Comparison of ENCODE assay signal across 19 mouse cellular contexts in the genomic region with DNA sequence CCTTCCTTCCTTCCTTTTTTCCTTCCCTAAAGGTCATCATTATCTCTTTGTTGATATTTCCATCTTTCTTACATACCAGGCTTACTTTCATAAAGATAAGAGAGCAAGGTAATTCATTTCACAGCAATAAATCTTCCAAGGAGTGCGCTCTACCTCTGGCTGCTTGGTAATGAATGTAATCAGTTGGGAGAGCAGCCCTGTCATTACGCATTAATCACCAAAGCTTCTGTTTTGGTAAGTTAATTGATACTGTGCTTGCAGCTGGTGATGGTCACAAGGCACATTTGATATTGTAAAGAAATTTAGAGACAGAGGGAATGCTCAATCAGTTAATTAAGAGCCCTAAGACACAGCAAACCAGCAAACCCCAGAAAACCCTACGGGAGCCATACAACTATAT.
DNase-seq lines count a peak whose midpoint lies in the region; ATAC-seq and TF ChIP-seq lines count a peak whose summit lies in the region.
"Had no signal": no experiment of that assay in that cellular context is flagged by ENCODE, and none has a peak within 500 bp of the region (broad histone marks: within the 10 kb centered on the region; RNA-seq: fewer than 3 reads in every experiment).

No protein-coding gene starts in this region.

- H3K4me2 ChIP-seq in neural tube, embryonic 13.5 days = no peak overlapping the region
- H3K4me2 ChIP-seq in neural tube, embryonic 15.5 days = no peak overlapping the region
- no peak overlapping the region for H3K4me2 ChIP-seq in hindbrain, embryonic 13.5 days
- no peak overlapping the region for H3K4me2 ChIP-seq in hindbrain, postnatal 0 days (ENCODE audit: low read depth, low read length)
- H3K4me2 ChIP-seq: embryonic facial prominence, embryonic 13.5 days; forebrain, embryonic 13.5 days; heart, embryonic 11.5 days; heart, embryonic 15.5 days had no signal

- ATAC-seq in neural tube, embryonic 13.5 days (ENCODE audit: low read depth) = peak; percentile 76; the same call in 1 of the 2 replicates
- ATAC-seq in neural tube, embryonic 15.5 days (ENCODE audit: low FRiP score) = no peak
- peak; percentile 44; the same call in 1 of the 2 replicates for ATAC-seq in hindbrain, embryonic 13.5 days (ENCODE audit: low FRiP score)
- no peak for ATAC-seq in hindbrain, postnatal 0 days
- ATAC-seq: forebrain, embryonic 13.5 days; forebrain, postnatal 0 days had no signal

- peak; percentile 29 for DNase-seq in hindbrain, postnatal 0 days (ENCODE audit: low spot score)
- DNase-seq in embryo, embryonic 10.5 days (ENCODE audit: low spot score) = no peak
- no peak for DNase-seq in urinary bladder, postnatal 36 days (ENCODE audit: low spot score in 2 of 2)
- DNase-seq: adrenal gland, adult 8-10 months; adrenal gland, postnatal 36 days; cerebellum, adult 11-12 months; cerebellum, adult 9-10 months; cerebellum, postnatal 25 days; forebrain, postnatal 0 days; gastrocnemius, postnatal 14 days; heart, adult 2 months; heart, postnatal 14 days had no signal

- peaks cover 30% of the 10 kb centered on the region for H3K4me1 ChIP-seq in neural tube, embryonic 13.5 days (replicated peaks)
- peaks cover 15% of the 10 kb centered on the region for H3K4me1 ChIP-seq in neural tube, embryonic 15.5 days
- H3K4me1 ChIP-seq in hindbrain, embryonic 13.5 days (replicated peaks) = peaks cover 21% of the 10 kb centered on the region
- H3K4me1 ChIP-seq in hindbrain, postnatal 0 days (ENCODE audit: insufficient read depth, low read length) = 0 out of 2 replicates have a peak, but pooled peaks cover 2% of the 10 kb centered on the region
- H3K4me1 ChIP-seq: forebrain, embryonic 13.5 days had no signal

- H3K4me3 ChIP-seq in neural tube, embryonic 13.5 days = no peak overlapping the region
- no peak overlapping the region for H3K4me3 ChIP-seq in neural tube, embryonic 15.5 days (replicated peaks)
- no peak overlapping the region for H3K4me3 ChIP-seq in hindbrain, embryonic 13.5 days
- no peak overlapping the region for H3K4me3 ChIP-seq in hindbrain, postnatal 0 days (ENCODE audit: low read length)
- H3K4me3 ChIP-seq: embryonic facial prominence, embryonic 13.5 days; forebrain, embryonic 13.5 days; heart, adult 2 months; heart, embryonic 15.5 days had no signal

- no peaks in the 10 kb centered on the region for H3K36me3 ChIP-seq in neural tube, embryonic 13.5 days
- H3K36me3 ChIP-seq in neural tube, embryonic 15.5 days = no peaks in the 10 kb centered on the region
- H3K36me3 ChIP-seq in hindbrain, embryonic 13.5 days = no peaks in the 10 kb centered on the region
- H3K36me3 ChIP-seq in hindbrain, postnatal 0 days (ENCODE audit: insufficient read depth, low read length) = no peaks in the 10 kb centered on the region
- H3K36me3 ChIP-seq: embryonic facial prominence, embryonic 13.5 days; heart, embryonic 15.5 days had no signal

- H3K9ac ChIP-seq in neural tube, embryonic 13.5 days = no peak overlapping the region
- no peak overlapping the region for H3K9ac ChIP-seq in neural tube, embryonic 15.5 days (replicated peaks)
- H3K9ac ChIP-seq in hindbrain, embryonic 13.5 days = no peak overlapping the region
- no peak overlapping the region for H3K9ac ChIP-seq in hindbrain, postnatal 0 days (replicated peaks; ENCODE audit: low read length)
- H3K9ac ChIP-seq: embryonic facial prominence, embryonic 13.5 days; forebrain, embryonic 13.5 days; forebrain, postnatal 0 days; heart, embryonic 15.5 days had no signal

- H3K27me3 ChIP-seq in neural tube, embryonic 13.5 days = no peaks in the 10 kb centered on the region
- no peaks in the 10 kb centered on the region for H3K27me3 ChIP-seq in neural tube, embryonic 15.5 days (replicated peaks)
- H3K27me3 ChIP-seq in hindbrain, embryonic 13.5 days = no peaks in the 10 kb centered on the region
- H3K27me3 ChIP-seq in hindbrain, postnatal 0 days (ENCODE audit: insufficient read depth, low read length) = no peaks in the 10 kb centered on the region
- H3K27me3 ChIP-seq: embryonic facial prominence, embryonic 13.5 days; forebrain, embryonic 13.5 days; heart, embryonic 15.5 days had no signal

- peak overlapping the region; percentile 46 for H3K27ac ChIP-seq in neural tube, embryonic 13.5 days (replicated peaks)
- H3K27ac ChIP-seq in neural tube, embryonic 15.5 days (replicated peaks) = no peak overlapping the region
- H3K27ac ChIP-seq in hindbrain, embryonic 13.5 days = peak overlapping the region; percentile 41
- no peak overlapping the region for H3K27ac ChIP-seq in hindbrain, postnatal 0 days
- H3K27ac ChIP-seq: embryonic facial prominence, embryonic 13.5 days; forebrain, embryonic 13.5 days; heart, adult 2 months; heart, embryonic 15.5 days had no signal

- no peak for TF ChIP-seq CTCF in hindbrain, postnatal 0 days (IDR thresholded peaks at IDR 0.05; ENCODE audit: low read depth)

- 31% methylated on average over 3 of the region's 3 CpGs for WGBS in neural tube, embryonic 13.5 days
- 30% methylated on average over 3 of the region's 3 CpGs for WGBS in neural tube, embryonic 15.5 days
- WGBS in hindbrain, embryonic 13.5 days = 43% methylated on average over 3 of the region's 3 CpGs
- WGBS in hindbrain, postnatal 0 days = 66% methylated on average over 3 of the region's 3 CpGs

- H3K9me3 ChIP-seq in neural tube, embryonic 13.5 days = no peaks in the 10 kb centered on the region
- H3K9me3 ChIP-seq in neural tube, embryonic 15.5 days (replicated peaks) = no peaks in the 10 kb centered on the region
- no peaks in the 10 kb centered on the region for H3K9me3 ChIP-seq in hindbrain, embryonic 13.5 days
- H3K9me3 ChIP-seq in hindbrain, postnatal 0 days (ENCODE audit: low read length) = no peaks in the 10 kb centered on the region
- H3K9me3 ChIP-seq: embryonic facial prominence, embryonic 13.5 days; forebrain, embryonic 13.5 days; heart, embryonic 15.5 days had no signal

Comparison
In these comparisons a context has a peak if more than half of its experiments do, and no peak if none do; other contexts are left out.
1. ATAC-seq: peak in neural tube, embryonic 13.5 days (single experiment) and hindbrain, embryonic 13.5 days (single experiment); none in neural tube, embryonic 15.5 days (single experiment) and hindbrain, postnatal 0 days (single experiment).
2. H3K27ac ChIP-seq: peak in neural tube, embryonic 13.5 days (single experiment) and hindbrain, embryonic 13.5 days (single experiment); none in neural tube, embryonic 15.5 days (single experiment) and hindbrain, postnatal 0 days (single experiment).